In genomic region chr11:16300709-16301108, GRCm38 (mm10) we compare ENCODE assay signal across 21 mouse cellular contexts. TPM values are rescaled to one million over a fixed set of nuclear protein-coding genes. Genes with fewer than 3 reads are reported as not detected.
DNase-seq lines count a peak whose midpoint lies in the region; ATAC-seq and TF ChIP-seq lines count a peak whose summit lies in the region.
"Had no signal": no experiment of that assay in that cellular context is flagged by ENCODE, and none has a peak within 500 bp of the region (broad histone marks: within the 10 kb centered on the region; RNA-seq: fewer than 3 reads in every experiment).

No protein-coding gene starts in this region.

- no peaks in the 10 kb centered on the region; the same call in 1 of the 2 replicates for H3K4me1 ChIP-seq in hindbrain, embryonic 14.5 days (replicated peaks; ENCODE audit: control insufficient read depth, insufficient read depth, low read length)
- no peaks in the 10 kb centered on the region for H3K4me1 ChIP-seq in hindbrain, embryonic 10.5 days (replicated peaks)
- no peaks in the 10 kb centered on the region; the same call in 1 of the 2 replicates for H3K4me1 ChIP-seq in forebrain, postnatal 0 days (ENCODE audit: insufficient read depth)
- no peaks in the 10 kb centered on the region for H3K4me1 ChIP-seq in midbrain, postnatal 0 days (ENCODE audit: insufficient read depth, low read length)
- H3K4me1 ChIP-seq: limb, embryonic 12.5 days; neural tube, embryonic 12.5 days; stomach, embryonic 15.5 days had no signal

- H3K27me3 ChIP-seq in hindbrain, embryonic 14.5 days (ENCODE audit: control insufficient read depth, insufficient read depth, low read length): no peaks in the 10 kb centered on the region
- no peaks in the 10 kb centered on the region for H3K27me3 ChIP-seq in hindbrain, embryonic 10.5 days (ENCODE audit: insufficient read depth, poor library complexity, severe bottlenecking)
- no peaks in the 10 kb centered on the region for H3K27me3 ChIP-seq in forebrain, postnatal 0 days (ENCODE audit: insufficient read depth, low read length)
- no peaks in the 10 kb centered on the region for H3K27me3 ChIP-seq in midbrain, postnatal 0 days (ENCODE audit: insufficient read depth, low read length)
- H3K27me3 ChIP-seq: limb, embryonic 12.5 days; neural tube, embryonic 12.5 days; stomach, embryonic 15.5 days had no signal

- no peak for TF ChIP-seq CTCF in forebrain, postnatal 0 days (IDR thresholded peaks at IDR 0.05; ENCODE audit: low read depth)
- no peak for TF ChIP-seq CTCF in midbrain, postnatal 0 days (IDR thresholded peaks at IDR 0.05)

- H3K4me2 ChIP-seq in hindbrain, embryonic 14.5 days (replicated peaks): no peak overlapping the region
- H3K4me2 ChIP-seq in forebrain, postnatal 0 days (ENCODE audit: low read depth): no peak overlapping the region
- no peak overlapping the region for H3K4me2 ChIP-seq in midbrain, postnatal 0 days (ENCODE audit: low read depth, low read length, poor library complexity, severe bottlenecking)
- H3K4me2 ChIP-seq: limb, embryonic 12.5 days; neural tube, embryonic 12.5 days; stomach, embryonic 15.5 days had no signal

- H3K4me3 ChIP-seq in hindbrain, embryonic 14.5 days (replicated peaks; ENCODE audit: low read length): no peak overlapping the region
- H3K4me3 ChIP-seq in hindbrain, embryonic 10.5 days: no peak overlapping the region
- H3K4me3 ChIP-seq in forebrain, postnatal 0 days (ENCODE audit: low read depth, low read length): no peak overlapping the region
- no peak overlapping the region for H3K4me3 ChIP-seq in midbrain, postnatal 0 days (ENCODE audit: low read depth, low read length)
- H3K4me3 ChIP-seq: limb, embryonic 12.5 days; neural tube, embryonic 12.5 days; stomach, embryonic 15.5 days had no signal

- H3K36me3 ChIP-seq in hindbrain, embryonic 14.5 days (replicated peaks; ENCODE audit: control insufficient read depth, insufficient read depth): no peaks in the 10 kb centered on the region
- H3K36me3 ChIP-seq in hindbrain, embryonic 10.5 days: no peaks in the 10 kb centered on the region
- H3K36me3 ChIP-seq in forebrain, postnatal 0 days (ENCODE audit: insufficient read depth): no peaks in the 10 kb centered on the region
- H3K36me3 ChIP-seq in midbrain, postnatal 0 days (ENCODE audit: insufficient read depth, low read length): no peaks in the 10 kb centered on the region
- H3K36me3 ChIP-seq: limb, embryonic 12.5 days; neural tube, embryonic 12.5 days; stomach, embryonic 15.5 days had no signal

- WGBS in hindbrain, embryonic 14.5 days: 54% methylated on average over 2 of the region's 2 CpGs
- WGBS in hindbrain, embryonic 10.5 days: 87% methylated on average over 2 of the region's 2 CpGs
- 14% methylated on average over 2 of the region's 2 CpGs for whole genome bisulfite sequencing in forebrain, postnatal 0 days
- 35% methylated on average over 2 of the region's 2 CpGs for WGBS in midbrain, postnatal 0 days

- DNase-seq in hindbrain, embryonic 14.5 days (ENCODE audit: low spot score): no peak
- DNase-seq in hindbrain, embryonic 10.5 days (ENCODE audit: low spot score): no peak
- DNase-seq in right cerebral cortex, adult 18-20 months: peak; percentile 37
- DNase-seq in right cerebral cortex, postnatal 4 days: no peak
- peak; percentile 58 for DNase-seq in forebrain, postnatal 0 days
- DNase-seq in midbrain, postnatal 0 days (ENCODE audit: low spot score): peak; percentile 43
- no peak for DNase-seq in MN1 (ENCODE audit: low spot score)
- DNase-seq in kidney, adult 8-10 months: no peak
- DNase-seq: adrenal gland, postnatal 14 days; cerebellum, postnatal 25 days; gastrocnemius, postnatal 14 days; kidney, postnatal 10 days; spleen, adult 18-20 months; thymus, postnatal 36 days had no signal

- no peak overlapping the region for H3K9ac ChIP-seq in hindbrain, embryonic 14.5 days
- H3K9ac ChIP-seq in forebrain, postnatal 0 days: no peak overlapping the region
- no peak overlapping the region for H3K9ac ChIP-seq in midbrain, postnatal 0 days (replicated peaks; ENCODE audit: low read length, poor library complexity, severe bottlenecking)
- H3K9ac ChIP-seq: limb, embryonic 12.5 days; liver, embryonic 14.5 days; neural tube, embryonic 12.5 days; stomach, embryonic 15.5 days had no signal

- peak; percentile 50 for ATAC-seq in hindbrain, embryonic 14.5 days (ENCODE audit: low FRiP score)
- peak; percentile 84 for ATAC-seq in forebrain, postnatal 0 days
- peak; percentile 38; the same call in 1 of the 2 replicates for ATAC-seq in midbrain, postnatal 0 days (ENCODE audit: low FRiP score)
- ATAC-seq: CD4-positive, CD25-positive, alpha-beta regulatory T cell, adult 4 months; intestine, postnatal 0 days had no signal

- no peak overlapping the region for H3K27ac ChIP-seq in hindbrain, embryonic 14.5 days
- no peak overlapping the region for H3K27ac ChIP-seq in hindbrain, embryonic 10.5 days
- peak overlapping the region; percentile 40 for H3K27ac ChIP-seq in forebrain, postnatal 0 days (ENCODE audit: low read depth, low read length)
- no peak overlapping the region for H3K27ac ChIP-seq in midbrain, postnatal 0 days (ENCODE audit: low read depth, low read length)
- H3K27ac ChIP-seq: limb, embryonic 12.5 days; liver, embryonic 14.5 days; neural tube, embryonic 12.5 days; stomach, embryonic 15.5 days had no signal

- H3K9me3 ChIP-seq in hindbrain, embryonic 14.5 days (ENCODE audit: control insufficient read depth, low read length): no peaks in the 10 kb centered on the region
- no peaks in the 10 kb centered on the region for H3K9me3 ChIP-seq in hindbrain, embryonic 10.5 days
- no peaks in the 10 kb centered on the region for H3K9me3 ChIP-seq in forebrain, postnatal 0 days (ENCODE audit: low read length)
- no peaks in the 10 kb centered on the region for H3K9me3 ChIP-seq in midbrain, postnatal 0 days (ENCODE audit: low read length)
- H3K9me3 ChIP-seq: limb, embryonic 12.5 days; neural tube, embryonic 12.5 days; stomach, embryonic 15.5 days had no signal

RNA-seq across cellular contexts. Expression of gene Vstm2a, which starts 43.2 kb away (rescaled TPM):
- 94.5 and 117 TPM in 2 replicates for polyA plus RNA-seq in hindbrain, embryonic 14.5 days (2014; fragmentation: Nextera tagmentation; extraction: Ambion mirVana)
- polyA plus RNA-seq in hindbrain, embryonic 10.5 days (2016; fragmentation: Nextera tagmentation; extraction: Ambion mirVana): 0.62 and 2.3 TPM in 2 replicates
- 153 and 160 TPM in 2 replicates for total RNA-seq in forebrain, postnatal 0 days (2014; rRNA removed)
- polyA plus RNA-seq in forebrain, postnatal 0 days (2015; fragmentation: Nextera tagmentation; extraction: Ambion mirVana): 91.0 and 110 TPM in 2 replicates
- 164 and 172 TPM in 2 replicates for total RNA-seq in midbrain, postnatal 0 days (2014; rRNA removed)
- polyA plus RNA-seq in midbrain, postnatal 0 days (2015; fragmentation: Nextera tagmentation; extraction: Ambion mirVana): 128 and 134 TPM in 2 replicates
- total RNA-seq: MEL had no signal
- polyA plus RNA-seq: CD4-positive, CD25-positive, alpha-beta regulatory T cell, adult 4 months had no signal

Comparison
In these comparisons a context has a peak if more than half of its experiments do, and no peak if none do; other contexts are left out.
1. DNase-seq: peak in right cerebral cortex, adult 18-20 months (single experiment), forebrain, postnatal 0 days (single experiment) and midbrain, postnatal 0 days (single experiment); none in hindbrain, embryonic 14.5 days (single experiment), hindbrain, embryonic 10.5 days (single experiment), right cerebral cortex, postnatal 4 days (single experiment), MN1 (single experiment) and kidney, adult 8-10 months (0 of 2).
2. RNA of gene Vstm2a, which starts 43.2 kb away (polyA plus RNA-seq): 128 to 134 TPM in midbrain, postnatal 0 days, 91.0 to 110 TPM in forebrain, postnatal 0 days and 94.5 to 117 TPM in hindbrain, embryonic 14.5 days; 0.62 to 2.3 TPM in hindbrain, embryonic 10.5 days; every median in the first group is over 10 times any median in the second.
3. Peak in every context shown above with its lines, with median percentiles within 50 percentile points of each other: ATAC-seq.